Mouse (Mus musculus): ENCODE results near the gene Cyth1. TPM values are rescaled to one million over a fixed set of nuclear protein-coding genes. Genes with fewer than 3 reads are reported as not detected.
A peak's percentile ranks its signal among the peaks of the same experiment; 100 is the strongest.

The Cyth1 gene
- total RNA-seq, 2 experiments from 2014 or later, result 56.4 to 60.9 TPM

- intact Hi-C loops (cut with DNase I), result no loop called here
- DNase-seq, result peak; percentile 71 to 74
Observed at GRCm38 (mm10) chr11:118202410-118203233, 45.8 kb downstream of the Cyth1 start.

DNA sequence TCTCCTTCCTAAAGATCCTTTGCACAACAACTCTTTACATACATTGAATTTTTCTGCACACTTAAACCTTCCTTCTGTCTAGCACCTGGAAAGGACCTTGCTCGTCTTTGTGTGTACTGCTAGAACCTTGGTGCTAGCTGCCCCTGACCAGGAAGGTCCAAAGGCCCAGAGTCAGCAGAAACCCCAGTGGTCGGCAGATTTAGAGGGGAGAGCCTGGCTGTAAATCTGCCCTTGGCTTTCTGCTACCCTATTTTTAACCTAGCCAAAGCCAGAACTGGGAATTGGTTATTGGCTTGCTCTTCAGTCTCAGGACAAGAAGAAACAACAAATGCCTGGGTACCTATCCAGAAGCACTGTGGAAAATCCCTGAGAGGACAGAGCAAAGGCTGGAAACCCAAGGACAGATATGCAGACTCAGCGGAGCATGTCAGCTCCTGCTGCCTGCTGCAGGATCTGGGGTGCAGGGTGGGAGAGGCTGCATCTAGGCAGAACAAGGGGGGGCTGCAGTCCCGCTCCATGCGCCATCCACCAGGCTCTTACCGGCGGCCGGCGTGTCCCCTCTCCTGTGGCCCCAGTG, 46.5 kb downstream of the Cyth1 start:
- intact Hi-C loops (cut with DNase I), result no loop called here
- no peak for DNase-seq

DNA sequence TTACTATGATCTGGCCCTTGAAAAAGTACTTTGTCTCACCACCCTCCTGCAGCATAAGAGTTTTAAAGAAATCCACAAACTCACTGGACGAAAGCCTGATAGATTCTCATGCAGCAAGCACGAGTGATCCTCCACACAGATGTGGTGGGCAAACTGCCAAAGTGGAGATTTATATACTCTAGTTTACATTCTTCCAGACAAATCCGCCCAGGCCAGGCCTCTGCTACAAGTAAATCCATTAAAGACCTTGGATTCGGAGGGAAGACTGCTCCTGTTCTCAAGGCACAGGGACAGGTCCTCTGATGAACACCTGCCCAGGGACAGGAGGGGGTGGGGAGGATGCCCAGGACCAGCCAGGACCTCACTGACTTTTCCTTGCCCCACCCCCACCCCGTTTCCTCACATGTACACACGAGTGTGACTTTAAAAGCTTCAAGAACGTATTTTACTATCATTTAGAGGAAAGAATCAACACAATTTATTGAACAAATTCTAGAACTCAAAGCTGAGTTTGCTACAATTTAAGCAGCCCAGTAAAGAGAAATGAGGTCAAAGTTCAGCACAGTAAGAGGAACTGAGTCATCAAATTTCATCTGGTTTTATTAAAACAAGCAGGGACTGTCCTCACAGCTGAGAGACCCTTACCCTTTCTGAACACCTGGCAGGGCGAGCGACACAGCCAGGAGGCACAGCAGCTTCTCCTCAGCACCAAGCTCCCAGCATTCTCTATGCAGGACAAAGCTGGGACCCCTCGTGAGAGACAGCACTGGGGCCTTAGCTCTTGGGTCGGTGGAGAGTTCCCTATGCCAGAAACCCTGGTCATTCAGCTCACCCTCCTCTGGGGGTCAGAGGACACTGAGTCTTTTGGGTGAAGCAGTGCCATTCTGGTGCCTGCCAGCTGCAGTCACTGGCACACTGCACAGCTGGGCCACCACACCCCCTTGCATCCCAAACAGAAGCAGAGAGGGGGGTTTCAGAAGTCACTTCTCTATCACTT, 47.3 kb downstream of the Cyth1 start:
- no peak for DNase-seq
- intact Hi-C loops (cut with DNase I), result no loop called here

DNA sequence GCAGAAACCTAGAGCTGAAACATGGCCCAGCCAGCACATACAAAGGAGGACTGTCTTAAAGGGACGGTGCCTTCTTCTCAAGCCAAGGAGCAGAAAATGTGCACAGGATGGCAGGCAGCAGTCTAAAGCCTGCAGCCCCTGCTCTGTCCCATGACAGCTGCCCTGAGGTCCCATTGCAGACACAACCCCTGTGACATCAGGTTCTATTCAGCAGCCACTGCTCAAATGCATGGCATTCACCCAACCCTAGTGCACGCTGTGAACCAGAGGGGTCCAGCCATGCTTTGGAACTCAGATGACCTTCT, 50.1 kb downstream of the Cyth1 start:
- intact Hi-C loops (cut with DNase I), result no loop called here
- DNase-seq, result no peak

DNA sequence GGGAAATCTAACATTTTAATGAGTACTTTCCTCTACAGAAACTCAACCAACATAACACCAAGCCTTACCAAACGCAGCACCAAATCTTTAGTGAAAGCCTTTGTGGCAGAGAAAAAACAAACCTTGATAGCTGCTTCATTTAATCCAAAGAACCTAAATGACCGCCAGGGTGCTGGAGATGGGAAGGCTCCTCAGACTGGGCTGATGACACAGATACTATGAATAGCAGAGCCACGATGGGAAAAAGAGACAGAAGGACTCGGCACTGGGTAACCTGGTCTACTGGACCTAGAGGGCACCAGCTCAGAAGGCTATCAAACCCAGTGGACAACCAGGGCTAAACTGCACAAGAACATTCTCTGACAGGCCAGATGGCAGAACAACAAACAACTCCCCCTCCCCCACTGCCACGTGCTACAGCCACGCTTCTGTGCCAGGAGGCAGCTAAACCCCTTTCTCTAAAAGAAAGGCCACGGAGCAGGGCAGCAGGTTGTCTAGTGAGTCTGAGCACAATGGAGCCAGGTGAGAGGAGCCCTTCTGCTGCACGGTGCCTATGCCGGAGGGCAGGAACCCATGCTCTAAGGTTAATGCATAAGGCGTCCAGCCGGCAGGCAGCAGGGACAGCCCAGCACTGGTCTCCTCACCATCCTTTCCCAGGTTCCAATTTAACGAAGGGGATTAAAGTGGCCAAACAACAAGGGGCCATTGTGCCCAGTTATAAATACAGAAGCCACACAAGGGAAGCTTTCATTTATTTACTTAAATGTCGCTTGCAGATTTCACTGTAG, 50.7 kb downstream of the Cyth1 start:
- DNase-seq, result peak in 1 of 2 experiments; percentile 62
- intact Hi-C loops (cut with DNase I), result no loop called here

GRCm38 (mm10) chr11:118196824-118197388, 51.5 kb downstream of the Cyth1 start:
- DNase-seq, result no peak
- intact Hi-C loops (cut with DNase I), result no loop called here

DNA sequence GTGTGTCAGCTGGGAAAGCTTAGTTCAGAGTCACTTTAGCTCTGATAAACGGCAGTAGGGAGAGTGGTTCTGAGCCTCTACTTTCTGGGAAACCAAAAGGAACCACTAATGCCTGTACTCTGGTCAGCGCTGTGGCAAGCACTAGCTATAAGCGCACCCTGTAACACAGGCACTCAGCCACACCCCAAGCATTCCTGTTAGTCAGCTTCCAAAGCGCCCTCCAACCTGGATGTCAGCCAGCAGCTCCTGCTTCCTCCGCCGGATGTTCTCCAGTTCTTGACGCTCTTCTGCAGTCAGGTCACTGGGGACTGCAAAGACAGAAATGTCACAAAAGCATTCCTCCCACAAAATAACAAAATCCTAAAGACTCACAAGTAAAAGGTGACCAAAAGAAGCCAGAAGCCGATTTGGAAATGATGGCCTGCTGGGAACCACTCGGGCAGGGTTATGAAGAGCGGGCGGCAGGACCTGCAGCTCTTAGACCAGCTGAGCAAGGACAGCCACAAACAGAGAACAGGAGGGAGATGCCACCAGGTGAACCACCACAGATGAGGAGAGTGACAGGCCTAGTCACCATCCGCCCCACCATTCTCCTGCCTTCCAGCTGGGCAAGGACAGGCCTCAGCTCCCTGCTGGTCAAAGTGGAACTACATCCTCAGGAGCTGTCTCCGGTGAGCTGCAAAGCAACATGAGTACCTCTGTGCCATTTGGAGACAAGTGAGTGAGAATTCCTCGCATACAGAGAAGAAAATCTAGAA, 54.8 kb downstream of the Cyth1 start:
- DNase-seq, result peak; percentile 85 to 87
- intact Hi-C loops (cut with DNase I), result no loop called here

DNA sequence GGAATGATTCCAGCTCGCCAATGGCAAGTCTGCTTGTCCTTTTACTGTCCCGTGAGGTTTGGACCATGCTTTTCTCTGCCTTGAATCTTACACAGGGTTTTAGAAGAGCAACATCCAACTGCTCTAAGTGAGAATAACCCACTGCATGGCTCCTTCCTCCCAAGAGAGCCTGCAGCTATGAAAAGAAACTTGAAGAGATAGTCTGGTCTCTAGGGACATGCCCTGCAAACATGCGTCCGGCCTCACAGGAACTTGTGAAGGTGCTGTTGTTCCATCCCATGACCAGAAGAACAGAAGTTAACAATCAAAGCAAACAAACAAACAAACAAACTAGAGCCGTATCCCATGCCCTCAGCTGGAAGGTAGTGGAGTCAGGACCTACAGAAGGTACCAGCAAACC, 55.4 kb downstream of the Cyth1 start:
- intact Hi-C loops (cut with DNase I), result no loop called here
- DNase-seq, result no peak

- intact Hi-C loops (cut with DNase I), result loop anchor here (5.0 kb wide), 1 partner anchor 35 kb away; no protein-coding TSS in a partner anchor
Observed at GRCm38 (mm10) chr11:118182768-118183167, 65.6 kb downstream of the Cyth1 start.

GRCm38 (mm10) chr11:118182353-118182752, 66.0 kb downstream of the Cyth1 start:
- no peak for DNase-seq
- intact Hi-C loops (cut with DNase I), result loop anchor here (5.0 kb wide), 1 partner anchor 35 kb away; no protein-coding TSS in a partner anchor

More at GRCm38 (mm10) chr11:118182768-118183167, 65.6 kb downstream of the Cyth1 start:
- DNase-seq, result no peak

GRCm38 (mm10) chr11:118180199-118180598, 68.2 kb downstream of the Cyth1 start:
- no peak for DNase-seq
- intact Hi-C loops (cut with DNase I), result loop anchor here (5.0 kb wide), 1 partner anchor 37 kb away; no protein-coding TSS in a partner anchor

DNA sequence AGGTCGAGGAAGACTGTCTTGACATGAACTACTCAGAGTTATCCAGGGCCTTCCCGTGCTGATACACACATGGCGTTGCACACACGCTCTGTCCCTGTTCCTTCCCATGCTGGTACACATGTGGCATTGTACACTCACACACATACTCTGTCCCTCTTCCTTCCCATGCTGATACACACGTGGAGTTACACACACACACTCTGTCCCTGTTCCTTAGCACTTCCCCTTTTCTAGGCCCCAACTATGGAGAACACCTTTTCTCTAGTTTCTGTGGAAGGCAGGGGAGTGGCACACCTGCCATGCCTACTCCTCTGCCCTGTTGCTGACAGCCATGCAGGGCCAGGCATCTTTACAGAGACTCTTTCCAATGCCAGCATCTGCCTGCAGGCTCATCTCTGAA, 70.2 kb downstream of the Cyth1 start:
- intact Hi-C loops (cut with DNase I), result no loop called here

DNA sequence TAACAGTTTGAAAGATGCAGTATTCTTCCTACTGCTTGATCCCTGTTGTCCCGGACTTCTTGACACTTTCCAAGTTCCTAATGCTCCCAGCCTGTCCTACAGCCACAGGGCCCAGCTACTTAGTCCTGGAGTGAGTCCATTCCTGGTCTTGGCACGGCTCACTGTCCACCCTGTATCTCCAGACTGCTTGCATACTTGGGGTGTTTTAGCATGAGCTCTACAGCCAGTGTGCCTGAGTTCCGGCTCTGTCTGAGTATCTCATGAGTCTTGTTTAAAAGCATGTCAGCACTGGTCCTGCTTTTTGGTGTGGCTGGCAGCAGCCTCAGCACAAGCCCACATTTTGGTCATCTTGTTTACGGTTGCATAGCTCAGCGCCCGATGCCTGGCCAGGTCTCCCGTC, 73.6 kb downstream of the Cyth1 start:
- DNase-seq, result peak; percentile 57 to 76
- intact Hi-C loops (cut with DNase I), result no loop called here

More for the DNA sequence above, 70.2 kb downstream of the Cyth1 start:
- no peak for DNase-seq

GRCm38 (mm10) chr11:118172768-118173167, 75.6 kb downstream of the Cyth1 start:
- DNase-seq, result no peak
- intact Hi-C loops (cut with DNase I), result no loop called here

DNA sequence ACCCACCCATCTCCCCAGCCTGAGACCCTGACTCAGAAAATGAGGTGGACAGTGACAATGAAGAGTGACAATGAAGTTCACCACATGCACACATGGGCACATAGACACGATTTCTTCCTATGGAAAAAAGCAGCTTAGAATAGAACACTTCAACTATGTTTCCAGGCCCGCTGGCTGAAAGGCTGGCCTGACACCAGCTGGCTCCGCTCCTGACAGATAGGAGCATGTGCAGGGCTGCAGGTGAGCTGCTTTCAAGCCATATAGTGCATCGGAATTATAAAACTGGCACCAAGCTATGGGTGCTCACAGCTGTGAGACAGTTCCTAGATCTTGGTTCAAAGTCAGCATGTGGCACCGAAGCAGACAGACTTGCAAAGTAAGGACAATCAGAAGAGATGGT, 78.1 kb downstream of the Cyth1 start:
- peak; percentile 44 to 55 for DNase-seq
- intact Hi-C loops (cut with DNase I), result no loop called here

DNA sequence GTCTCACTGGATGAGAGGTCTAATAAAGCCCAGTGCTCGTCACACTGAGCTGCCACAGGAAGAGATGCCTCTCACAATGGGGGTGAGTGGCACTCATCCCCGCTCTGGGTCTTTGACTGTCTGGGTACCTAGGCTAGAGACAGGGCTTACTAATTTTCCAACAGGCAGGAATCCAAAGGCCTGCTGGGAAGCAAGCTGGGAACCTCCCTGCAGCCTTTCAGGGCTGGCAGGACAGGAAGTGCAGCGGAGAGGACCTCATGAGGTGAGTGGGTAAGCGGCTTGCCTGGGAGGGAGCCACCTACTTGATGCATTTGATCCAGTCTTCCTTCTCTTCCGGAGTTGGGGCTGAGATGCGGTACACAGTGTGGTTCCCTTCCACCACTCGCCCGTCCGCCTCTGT, 79.7 kb downstream of the Cyth1 start:
- intact Hi-C loops (cut with DNase I), result no loop called here

DNA sequence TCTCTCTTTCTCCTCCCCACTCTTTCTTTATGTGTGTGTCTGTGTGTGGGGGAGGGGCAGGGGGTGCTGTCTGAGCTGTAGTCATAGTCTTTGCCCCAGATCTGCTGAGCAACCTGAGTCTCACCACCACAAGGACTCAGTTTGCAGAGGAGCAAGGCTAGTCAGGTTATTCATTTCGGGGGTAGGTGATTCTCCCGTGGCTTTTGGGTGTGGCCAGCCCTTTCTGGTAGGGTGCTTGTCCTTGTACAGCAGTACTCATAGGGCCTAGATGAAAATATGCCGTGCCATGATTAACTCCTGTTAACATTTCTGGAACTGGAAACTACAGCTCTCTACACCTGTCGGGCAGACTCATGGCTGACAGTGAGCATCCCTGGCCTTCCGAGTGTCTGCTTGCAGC, 81.8 kb downstream of the Cyth1 start:
- intact Hi-C loops (cut with DNase I), result no loop called here
- DNase-seq, result no peak

More for the DNA sequence above, 79.7 kb downstream of the Cyth1 start:
- no peak for DNase-seq

- no peak for DNase-seq
- intact Hi-C loops (cut with DNase I), result no loop called here
Observed at GRCm38 (mm10) chr11:118165681-118166080, 82.7 kb downstream of the Cyth1 start.

- no peak for DNase-seq
- intact Hi-C loops (cut with DNase I), result no loop called here
Observed at GRCm38 (mm10) chr11:118164566-118164965, 83.8 kb downstream of the Cyth1 start.
